Mouse (Mus musculus) heart, adult 8-10 months (tissue): ENCODE measurements at regions not wholly inside any gene's neighbourhood (a gene's known extent, or its start where the extent isn't known, plus 50 kb on each side); places are given as distances from the start of the nearest gene placed in this dataset.

Experiments
- DNase-seq: peaks from one replicate; pipeline ENCODE4 v3.0.0; 2022; ENCODE audit warnings: low spot score

DNA sequence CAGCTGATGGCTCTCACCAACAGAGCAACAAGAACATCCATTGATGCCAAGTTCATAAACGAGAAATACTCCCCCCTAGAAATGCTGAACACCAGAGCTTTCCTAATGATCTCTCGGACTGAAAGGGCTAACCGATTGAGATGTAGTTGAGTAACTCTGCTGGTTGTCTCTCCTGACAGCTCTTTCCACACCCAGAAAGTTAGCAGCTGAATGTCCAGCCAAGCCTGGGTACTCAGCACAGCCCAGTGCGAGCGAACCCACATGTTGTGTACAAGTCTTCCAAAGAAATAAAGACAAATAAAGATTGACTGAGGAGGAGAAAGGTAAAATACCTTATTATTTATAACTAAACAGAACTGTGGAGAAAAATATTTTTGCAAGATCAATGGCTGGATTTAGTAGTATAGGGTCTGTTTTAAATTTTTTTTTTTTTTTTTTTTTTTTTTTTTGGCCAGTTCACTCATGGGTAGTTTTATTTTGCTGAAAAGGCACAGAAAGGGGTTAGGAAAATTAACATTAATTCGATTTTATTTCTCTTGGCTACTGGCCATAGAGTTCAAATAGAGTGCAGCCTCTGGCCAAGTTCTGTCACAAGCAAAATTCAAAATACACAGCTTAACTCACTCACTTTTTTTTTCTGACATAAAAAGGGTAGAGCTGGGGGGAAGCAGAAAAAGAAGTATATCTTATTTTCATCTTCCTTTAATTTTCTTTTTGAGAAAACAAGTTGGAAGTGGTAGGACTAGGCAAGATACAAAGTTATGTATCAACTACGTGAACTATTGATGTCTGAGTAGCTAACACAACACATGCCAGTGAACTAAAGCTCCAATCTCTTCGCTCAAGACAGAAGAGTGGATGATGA, 261.2 kb upstream of the Npvf start:
- DNase-seq: no peak

DNA sequence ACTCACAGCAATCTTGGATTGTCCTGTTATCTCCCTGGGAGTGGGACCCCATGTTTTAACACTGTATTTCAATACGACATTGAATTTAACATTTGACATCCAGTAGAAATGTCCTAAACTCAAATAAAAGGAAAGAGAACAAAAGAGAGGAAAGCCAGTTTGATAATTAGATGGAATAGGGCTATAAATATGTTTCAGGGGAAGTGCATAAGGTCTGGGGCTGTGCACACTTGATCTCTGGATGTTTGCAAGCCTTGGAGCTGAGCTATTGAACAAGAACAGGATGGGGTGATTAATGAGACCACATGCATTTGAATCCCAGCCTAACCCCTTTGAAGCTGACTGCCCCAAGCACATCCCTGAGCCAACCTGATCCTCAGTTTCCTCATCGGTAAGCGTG, 264.0 kb upstream of the Npvf start:
- no peak for DNase-seq

DNA sequence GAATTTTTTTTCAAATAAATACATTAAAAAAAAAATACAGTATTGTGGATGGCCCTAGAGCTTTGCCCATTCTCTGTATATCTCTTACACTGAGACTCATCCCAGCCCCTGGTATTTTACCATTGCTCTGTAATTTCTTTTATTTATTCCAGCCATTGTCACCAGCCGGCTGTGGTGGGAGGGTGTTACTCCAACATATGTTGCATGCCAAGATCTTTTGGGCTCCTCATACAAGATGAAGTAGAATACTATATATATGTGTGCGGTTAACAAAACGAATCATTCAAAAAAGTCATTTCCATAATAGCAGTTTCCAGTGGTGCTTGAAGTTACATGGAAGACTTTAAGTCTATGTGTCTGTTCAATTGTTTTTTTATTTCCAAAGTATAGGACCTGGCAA, 268.0 kb upstream of the Npvf start:
- DNase-seq: no peak

DNA sequence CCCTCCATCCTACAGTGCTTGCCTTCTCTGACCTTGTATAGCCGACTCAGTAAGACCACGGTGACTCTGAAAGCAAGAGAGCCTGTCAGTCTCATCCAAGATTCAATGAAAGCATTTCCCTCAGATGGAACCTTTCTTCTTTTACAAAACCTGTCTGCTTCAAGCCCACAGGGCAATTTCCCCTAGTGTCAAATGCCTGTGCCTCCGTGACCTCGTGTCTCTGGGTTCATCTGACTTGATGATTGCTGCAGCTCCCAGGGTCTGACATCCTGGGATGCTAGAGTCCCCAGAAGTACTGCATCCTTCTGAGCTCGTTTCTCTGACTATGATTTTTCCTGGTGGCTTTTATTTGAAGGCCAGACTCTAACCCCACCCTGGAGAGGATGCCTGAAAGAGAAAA, 270.3 kb upstream of the Npvf start:
- no peak for DNase-seq

DNA sequence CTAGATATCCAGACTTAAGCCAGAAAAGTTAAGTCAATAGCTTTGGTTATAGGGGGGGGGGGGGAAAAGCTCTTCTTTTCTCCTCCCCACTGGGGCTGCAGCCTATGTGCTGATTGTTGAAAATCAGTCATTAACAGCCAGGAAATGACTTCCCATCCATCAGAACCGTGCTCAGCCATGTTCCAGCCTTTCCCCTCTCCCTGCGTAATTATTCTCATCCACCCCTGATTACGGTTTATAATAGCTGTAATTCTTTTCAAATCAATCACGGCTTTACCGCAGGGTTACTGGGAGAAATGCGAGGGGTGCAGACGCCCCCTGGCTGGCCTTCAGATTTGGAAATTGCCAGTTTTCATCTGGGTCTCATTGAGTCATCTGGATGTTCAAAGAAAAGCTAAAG, 270.8 kb upstream of the Npvf start:
- no peak for DNase-seq

- DNase-seq: no peak
Observed at GRCm38 (mm10) chr6:50926313-50926712, 272.1 kb upstream of the Npvf start.

DNA sequence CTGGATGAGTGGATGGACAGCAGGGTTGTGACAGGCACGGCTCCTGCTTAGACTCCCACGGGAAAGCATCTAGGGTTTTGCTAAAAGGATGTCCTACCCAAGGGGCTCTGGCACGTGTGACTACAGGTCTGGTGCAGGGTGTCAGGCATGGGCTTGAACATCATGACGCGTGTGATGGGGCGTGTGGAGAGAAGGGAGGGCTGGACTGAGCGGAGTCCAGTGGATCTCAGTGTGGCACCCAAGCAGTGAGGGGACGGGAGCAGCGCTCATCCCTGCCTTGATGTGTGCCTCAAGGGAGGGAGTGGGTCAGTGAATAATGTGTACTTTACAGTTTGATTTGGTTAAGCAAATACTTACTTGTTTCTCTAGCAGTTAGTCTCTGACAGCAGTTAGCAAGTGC, 275.3 kb upstream of the Npvf start:
- no peak for DNase-seq

DNA sequence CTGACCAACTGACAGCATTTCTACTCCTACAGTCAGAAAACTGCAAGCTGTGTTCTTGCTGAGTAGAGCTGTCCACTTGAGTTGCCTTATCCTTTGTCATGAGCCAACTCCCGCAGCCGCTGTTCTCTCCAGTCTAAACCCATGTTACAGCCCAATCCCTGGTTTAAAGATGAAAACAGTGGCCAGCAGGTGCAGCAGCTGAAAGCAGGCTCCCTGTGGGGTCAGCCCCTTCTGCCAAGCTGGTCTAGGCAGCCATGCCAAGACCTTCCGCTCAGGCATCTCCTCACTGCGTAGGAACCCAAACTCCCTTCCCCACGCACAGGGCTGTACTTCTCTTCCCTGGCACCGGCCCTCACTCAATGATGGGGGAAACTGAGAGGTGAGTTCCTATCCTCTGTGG, 279.3 kb upstream of the Npvf start:
- DNase-seq: no peak

DNA sequence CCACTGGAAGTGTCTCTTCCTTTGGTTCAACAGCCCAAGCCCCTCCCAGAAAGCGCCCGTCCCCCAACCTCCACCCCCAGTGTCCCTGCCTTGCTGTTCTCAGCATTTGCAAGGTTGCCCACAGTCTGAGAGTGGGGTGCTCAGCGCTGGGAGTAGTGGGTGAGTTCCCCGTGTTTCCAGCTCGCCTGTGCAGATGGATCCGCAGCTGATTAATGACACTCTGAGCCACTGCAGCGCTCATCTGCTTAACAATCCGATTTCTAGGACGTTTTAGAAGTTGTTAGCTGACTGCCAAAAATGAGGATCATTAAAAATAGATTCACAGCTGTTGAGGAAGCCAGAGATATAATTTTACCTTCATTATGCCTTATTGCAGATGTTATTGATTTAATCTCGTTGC, 280.0 kb upstream of the Npvf start:
- DNase-seq: no peak

GRCm38 (mm10) chr6:50936306-50936705, 282.1 kb upstream of the Npvf start:
- DNase-seq: no peak

DNA sequence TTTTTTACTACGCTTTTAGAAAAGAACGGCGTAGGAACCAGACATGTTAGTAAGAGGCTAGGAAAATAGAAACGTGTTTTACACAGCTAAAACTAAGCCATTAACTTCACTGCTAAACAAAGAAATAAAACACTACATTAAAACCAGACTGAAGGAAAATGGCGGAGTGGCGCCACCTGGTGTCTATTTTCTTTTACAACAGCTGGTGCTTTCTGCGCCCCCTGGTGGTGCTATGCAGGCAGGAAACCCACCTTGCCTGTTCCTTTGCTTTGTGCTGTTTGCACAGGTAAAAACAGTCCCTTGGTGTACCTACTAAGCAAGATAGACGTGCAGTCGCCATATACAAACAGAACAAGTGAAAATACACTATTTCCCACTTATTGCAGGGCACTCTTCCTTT, 282.9 kb upstream of the Npvf start:
- peak; percentile 57 for DNase-seq

- no peak for DNase-seq
Observed at GRCm38 (mm10) chr6:50938879-50939278, 284.6 kb upstream of the Npvf start.

- DNase-seq: no peak
Observed at GRCm38 (mm10) chr6:50939440-50939839, 285.2 kb upstream of the Npvf start.

- DNase-seq: no peak
Observed at GRCm38 (mm10) chr6:50940118-50940517, 285.9 kb upstream of the Npvf start.

DNA sequence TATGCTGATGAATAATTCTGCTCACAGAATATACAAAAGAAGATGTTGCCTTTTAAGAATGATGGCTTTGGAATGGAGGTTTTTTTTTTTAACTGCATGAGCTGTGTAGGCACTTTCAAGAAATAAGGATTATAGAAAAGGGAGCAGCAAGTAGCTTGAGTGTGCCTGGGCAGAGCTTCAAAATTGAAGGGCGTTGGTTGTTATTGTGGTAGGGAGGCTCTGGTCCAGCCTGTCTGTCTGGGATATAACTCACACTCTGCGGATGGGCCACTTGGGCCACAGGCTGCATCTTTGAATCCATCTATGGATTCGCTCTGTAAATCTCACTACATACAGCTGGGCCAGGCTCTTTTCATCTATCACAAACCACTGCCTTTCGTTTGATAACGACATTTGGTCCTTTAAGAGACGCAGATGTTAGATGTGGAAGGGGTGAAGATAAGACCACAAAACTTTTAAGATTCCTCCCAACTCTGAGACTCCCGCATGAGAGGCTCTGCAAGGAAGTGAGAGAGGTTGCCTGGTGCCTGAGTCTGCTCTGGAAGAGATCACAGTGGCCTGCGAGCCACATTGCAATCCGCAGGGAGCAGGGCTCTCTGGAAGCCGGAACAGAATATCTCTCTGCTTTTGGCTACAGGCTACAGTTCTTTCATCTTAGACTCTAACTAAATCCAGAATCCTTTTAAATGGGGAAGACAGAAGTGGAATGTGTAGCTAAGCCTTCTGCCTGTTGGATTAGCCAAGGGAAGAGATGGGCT, 286.6 kb upstream of the Npvf start:
- DNase-seq: no peak

- DNase-seq: no peak
Observed at GRCm38 (mm10) chr6:50942696-50943095, 288.5 kb upstream of the Npvf start.

GRCm38 (mm10) chr6:50948061-50948460, 293.8 kb upstream of the Npvf start:
- DNase-seq: no peak

- DNase-seq: no peak
Observed at GRCm38 (mm10) chr6:50949361-50949760, 295.1 kb upstream of the Npvf start.

DNA sequence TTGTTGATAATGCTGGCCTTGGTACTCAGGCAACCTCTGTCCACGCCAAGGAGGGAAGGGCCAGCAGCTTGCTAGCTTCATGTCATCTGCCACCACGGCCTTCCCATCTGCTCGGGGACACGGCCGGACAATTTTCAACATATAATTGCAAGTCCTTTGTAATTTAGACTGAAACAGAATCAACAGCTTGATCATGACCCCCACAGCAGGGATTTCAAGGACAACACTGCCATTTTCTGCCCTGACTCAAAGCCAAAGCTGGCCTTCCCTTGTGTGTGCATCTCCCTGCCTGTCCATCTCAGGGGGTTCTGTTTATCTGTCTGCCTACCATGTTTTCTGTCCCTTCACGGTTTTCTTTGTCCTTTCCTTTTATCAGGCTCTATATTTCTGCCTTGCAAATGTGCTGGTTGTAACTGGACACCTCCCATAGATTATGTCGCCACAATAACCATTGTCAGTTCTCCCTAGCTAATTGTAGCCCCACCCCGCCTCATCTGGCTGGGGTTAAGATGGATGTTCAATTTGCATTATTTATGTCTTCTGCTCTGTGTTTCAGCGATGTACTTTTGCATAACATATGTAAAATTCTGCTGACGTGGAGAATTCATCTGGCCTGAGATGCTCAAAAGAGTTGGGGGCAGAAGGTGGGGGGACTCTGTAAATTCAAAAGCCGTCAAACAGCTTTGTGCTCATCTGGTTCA, 295.8 kb upstream of the Npvf start:
- no peak for DNase-seq

DNA sequence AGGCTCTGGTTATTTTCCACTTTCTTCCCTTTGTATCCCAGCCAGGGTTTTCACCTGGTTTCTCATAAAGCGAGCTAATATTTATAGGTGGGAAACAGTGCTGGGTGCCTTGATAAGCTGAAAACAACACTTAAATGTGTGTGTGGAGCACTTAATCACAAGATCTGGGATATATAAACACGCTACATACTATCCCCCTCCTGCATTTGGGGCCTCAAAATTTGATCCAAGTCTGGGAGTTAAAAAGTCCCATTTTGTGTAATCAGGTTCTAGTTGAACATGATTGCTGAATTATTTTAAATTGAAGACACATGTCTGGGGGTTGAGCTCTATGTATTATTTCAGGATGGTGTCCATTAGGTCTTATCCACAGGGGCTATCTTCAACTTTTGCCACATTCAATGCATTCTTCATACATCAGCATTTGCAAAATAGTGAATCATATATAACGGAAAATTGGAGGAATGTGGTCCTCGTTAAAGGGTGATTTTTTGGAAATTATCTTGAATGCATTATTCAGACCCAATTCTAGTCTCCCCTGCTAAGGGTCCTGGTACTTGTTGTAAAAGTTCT, 303.2 kb upstream of the Npvf start:
- DNase-seq: no peak

GRCm38 (mm10) chr6:50960341-50960740, 306.1 kb upstream of the Npvf start:
- no peak for DNase-seq

GRCm38 (mm10) chr6:50961592-50961991, 307.4 kb upstream of the Npvf start:
- DNase-seq: no peak
